Mouse (Mus musculus) mammary gland, adult 2 months (tissue): ENCODE results near the gene Dda1. TPM values are rescaled to one million over a fixed set of nuclear protein-coding genes. Genes with fewer than 3 reads are reported as not detected.

Experiments used
- polyA plus RNA-seq: library from polyadenylated mRNA; depleted of rRNA; stranded (reverse); fragments of >200 nt; gene quantifications from 2 replicates; pipeline ENCODE4 v1.2.3, GENCODE M21; 2012; ENCODE audit warnings: low replicate concordance; rRNA removed

Gene Dda1
- polyA plus RNA-seq: 103 and 108 TPM in 2 replicates

GRCm38 (mm10) chr8:71468916-71469315, at the start of gene Dda1:
Gene Dda1 (plus strand): TSS chr8:71469199.

GRCm38 (mm10) chr8:71463188-71464033, 5.6 kb upstream of the Dda1 start, which contains the start of gene Abhd8:
Gene Abhd8 (minus strand): TSS chr8:71463655.

GRCm38 (mm10) chr8:71464513-71465500, 4.2 kb upstream of the Dda1 start, which contains the start of gene Mrpl34:
Gene Mrpl34 (plus strand): TSS chr8:71464959.

DNA sequence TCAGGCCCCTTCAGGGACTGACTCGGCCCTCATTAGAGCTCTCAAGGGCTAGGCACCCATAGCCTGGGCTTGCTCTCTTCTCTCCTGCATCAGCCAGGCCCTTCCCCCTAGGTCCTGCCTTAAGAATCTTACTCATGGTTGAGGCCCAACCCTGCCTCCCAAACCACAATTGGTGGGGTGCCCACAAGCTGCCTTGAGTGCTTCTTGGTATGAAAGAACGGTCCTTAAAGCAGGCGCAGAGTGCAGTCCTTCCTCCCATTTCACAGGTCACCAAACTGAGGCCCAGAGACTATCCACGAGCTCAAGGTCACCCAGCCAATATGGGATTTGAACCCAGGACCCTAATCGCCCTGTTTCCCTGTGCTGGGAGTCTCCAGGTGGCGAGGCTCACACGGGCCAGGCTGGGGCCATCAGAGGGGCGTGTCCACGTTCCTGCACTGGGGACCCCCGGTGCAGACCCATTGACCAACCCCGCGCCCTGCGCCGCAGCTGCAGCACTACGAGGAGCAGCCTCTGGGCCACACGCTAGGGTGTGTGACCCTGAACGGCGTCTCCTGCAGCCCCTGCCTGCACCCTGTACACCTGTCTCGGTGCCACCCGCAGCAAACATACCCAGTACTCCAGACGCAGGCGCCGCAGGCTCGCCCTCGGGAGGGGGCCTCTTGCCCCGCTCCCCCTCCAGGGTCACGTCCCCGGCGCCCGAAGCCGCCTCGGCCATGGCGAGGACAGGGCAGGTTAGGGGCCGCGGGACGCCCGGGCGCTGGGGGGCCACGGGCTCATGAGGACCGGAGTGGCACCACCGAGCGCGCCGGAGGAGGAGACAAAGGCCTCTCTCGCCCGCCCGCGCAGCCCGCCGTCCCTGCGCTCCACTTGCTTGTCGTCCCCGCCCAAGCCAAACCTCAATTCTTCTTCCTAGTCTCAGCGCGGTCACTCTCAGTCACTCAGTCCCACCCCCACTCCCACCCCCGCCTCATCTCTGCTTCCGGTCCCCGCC, 16.4 kb downstream of the Dda1 start, which contains the start of gene Ano8:
TSS of gene Ano8 (minus strand) at position 822 of the 994 bp plus-strand sequence.

DNA sequence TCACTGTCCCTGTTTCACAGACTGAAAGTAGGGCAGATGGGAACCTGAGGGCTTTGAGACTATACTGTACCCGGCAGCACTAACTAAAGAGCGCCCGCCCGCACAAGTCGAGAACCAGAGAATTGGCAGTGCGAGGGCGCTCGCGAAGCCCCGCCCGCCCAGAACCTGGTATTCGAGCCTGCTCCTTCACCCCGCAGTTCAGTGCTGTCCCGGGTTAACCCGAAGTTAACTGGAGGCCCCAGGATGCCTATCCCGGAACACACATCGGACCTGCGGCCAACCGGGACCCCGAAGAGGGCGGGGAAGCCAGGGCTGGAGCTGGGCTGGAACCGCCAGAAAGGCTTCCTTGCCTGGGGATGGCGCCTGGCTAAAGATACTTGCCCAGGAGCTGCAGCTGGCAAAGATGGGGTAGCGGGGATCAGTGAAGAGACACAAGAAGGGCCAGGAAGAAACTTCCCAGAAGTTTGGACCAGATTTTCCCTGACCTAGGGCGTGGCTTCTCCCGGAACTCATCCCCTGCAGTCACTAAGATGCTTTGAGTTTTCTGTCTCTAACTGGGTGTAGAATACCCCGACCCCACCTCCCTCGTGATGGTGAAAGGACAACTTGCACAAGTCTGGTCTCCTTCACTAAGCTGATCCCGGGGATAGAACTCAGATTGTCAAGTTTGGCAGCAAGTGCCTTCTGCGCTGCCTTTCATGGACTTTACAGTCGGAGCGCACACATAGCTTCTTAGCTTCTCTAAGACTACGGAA, 18.9 kb downstream of the Dda1 start, which contains the start of gene Gtpbp3:
TSS of gene Gtpbp3 (plus strand) at position 413 of the 755 bp plus-strand sequence.

DNA sequence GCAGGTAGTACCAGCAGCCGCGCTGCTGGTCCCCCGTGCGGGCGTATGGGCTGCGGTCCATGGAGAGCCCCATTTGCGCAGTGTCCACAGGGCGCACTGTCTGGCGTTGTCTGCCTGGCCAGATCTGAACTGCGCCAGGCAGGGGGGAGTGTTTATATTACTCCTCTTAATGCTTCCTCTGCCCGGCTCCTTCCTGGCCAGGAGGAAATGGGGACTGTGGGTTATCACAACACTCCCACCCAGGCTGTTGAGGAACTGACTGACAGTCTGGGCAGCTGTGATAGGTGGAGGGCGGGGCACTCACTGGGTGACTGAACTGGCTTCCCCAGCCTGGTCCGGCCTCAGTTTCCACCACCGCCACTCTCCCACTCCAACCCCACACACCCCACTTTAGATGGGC, 42.6 kb downstream of the Dda1 start, which contains the start of gene Plvap:
TSS of gene Plvap (minus strand) at position 109 of the 400 bp plus-strand sequence.

DNA sequence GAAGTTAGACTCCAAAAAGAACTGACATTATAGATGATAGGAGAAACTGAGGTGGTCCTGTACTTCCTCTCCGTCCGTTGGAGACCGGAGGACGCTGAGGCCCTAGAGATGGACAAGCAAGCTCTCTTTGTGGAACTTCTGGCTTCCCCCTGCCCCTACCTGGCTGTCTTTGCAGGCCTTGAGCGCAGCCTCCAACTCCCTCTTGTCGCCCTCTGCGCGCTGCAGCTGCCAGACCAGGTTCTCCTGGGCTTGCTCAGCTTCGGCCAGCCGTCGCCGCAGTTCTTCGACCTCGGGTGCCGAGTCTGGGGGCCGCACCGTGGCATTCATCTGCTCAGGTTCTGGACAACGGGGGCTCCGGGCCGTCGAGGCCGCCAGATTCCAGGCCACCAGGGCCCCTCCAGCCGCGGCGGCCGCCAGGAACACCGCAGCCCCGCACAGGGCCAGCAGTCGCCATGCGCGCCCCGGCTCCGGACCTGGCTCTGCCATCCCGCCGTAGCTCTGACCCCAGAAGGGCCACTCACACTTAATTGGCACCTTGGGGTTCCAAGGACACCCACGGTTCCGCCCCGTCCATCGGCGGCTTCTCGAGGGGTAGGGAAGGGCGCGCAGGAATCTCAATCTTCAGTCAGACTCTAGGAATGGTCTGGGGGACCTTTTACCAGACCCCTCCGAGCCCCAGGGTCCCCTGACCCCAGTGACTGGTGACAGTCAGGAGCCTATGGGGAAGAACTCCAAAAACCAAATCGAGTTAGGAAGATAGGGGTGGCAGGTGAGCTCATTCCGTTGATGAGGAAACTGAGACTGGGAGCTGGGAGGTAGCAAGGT, 56.4 kb downstream of the Dda1 start, which contains the start of gene Ccdc194:
TSS of gene Ccdc194 (minus strand) at position 486 of the 825 bp plus-strand sequence.

Other genes with a start within 250 kb of the Dda1 start
- 24.5 and 47.1 TPM in 2 replicates for gene Myo9b, start 196.5 kb upstream of the Dda1 start, polyA plus RNA-seq
- 5.6 and 6.6 TPM in 2 replicates for gene Haus8, start 196.3 kb upstream of the Dda1 start, polyA plus RNA-seq
- 109 and 116 TPM in 2 replicates for gene Use1, start 102.4 kb upstream of the Dda1 start, polyA plus RNA-seq
- gene Ocel1, start 97.9 kb upstream of the Dda1 start, polyA plus RNA-seq: 13.0 and 27.0 TPM in 2 replicates
- 95.9 and 259 TPM in 2 replicates for gene Nr2f6, start 87.2 kb upstream of the Dda1 start, polyA plus RNA-seq
- 70.7 and 71.1 TPM in 2 replicates for gene Ushbp1, start 73.4 kb upstream of the Dda1 start, polyA plus RNA-seq
- 123 and 158 TPM in 2 replicates for gene Babam1, start 72.3 kb upstream of the Dda1 start, polyA plus RNA-seq
- gene Ankle1, start 63.2 kb upstream of the Dda1 start, polyA plus RNA-seq: 1.8 and 3.0 TPM in 2 replicates
- gene Abhd8, start 5.5 kb upstream of the Dda1 start, polyA plus RNA-seq: 39.7 and 88.0 TPM in 2 replicates
- 109 and 185 TPM in 2 replicates for gene Mrpl34, start 4.2 kb upstream of the Dda1 start, polyA plus RNA-seq
- 20.8 and 48.1 TPM in 2 replicates for gene Ano8, start 16.8 kb downstream of the Dda1 start, polyA plus RNA-seq
- gene Gtpbp3, start 18.9 kb downstream of the Dda1 start, polyA plus RNA-seq: 27.0 and 51.9 TPM in 2 replicates
- gene Plvap, start 42.6 kb downstream of the Dda1 start, polyA plus RNA-seq: 191 and 472 TPM in 2 replicates
- gene Ccdc194, start 56.5 kb downstream of the Dda1 start, polyA plus RNA-seq: 0.23 TPM in 1 of 2 replicates, not detected in the other
- 243 and 517 TPM in 2 replicates for gene Bst2, start 68.3 kb downstream of the Dda1 start, polyA plus RNA-seq
- 101 and 186 TPM in 2 replicates for gene Mvb12a, start 73.7 kb downstream of the Dda1 start, polyA plus RNA-seq
- gene Tmem221, start 89.7 kb downstream of the Dda1 start, polyA plus RNA-seq: 3.2 and 6.8 TPM in 2 replicates
- 0.63 and 0.92 TPM in 2 replicates for gene Nxnl1, start 97.4 kb downstream of the Dda1 start, polyA plus RNA-seq
- gene Slc27a1, start 99.7 kb downstream of the Dda1 start, polyA plus RNA-seq: 854 and 1,064 TPM in 2 replicates
- 137 and 341 TPM in 2 replicates for gene Pgls, start 123.0 kb downstream of the Dda1 start, polyA plus RNA-seq
- 7.2 and 22.1 TPM in 2 replicates for gene Fam129c, start 128.4 kb downstream of the Dda1 start, polyA plus RNA-seq
- 159 and 238 TPM in 2 replicates for gene Colgalt1, start 141.8 kb downstream of the Dda1 start, polyA plus RNA-seq
- 1.2 and 1.5 TPM in 2 replicates for gene Unc13a, start 202.6 kb downstream of the Dda1 start, polyA plus RNA-seq
- gene Jak3, start 207.1 kb downstream of the Dda1 start, polyA plus RNA-seq: 54.2 and 110 TPM in 2 replicates
- gene Insl3, start 220.0 kb downstream of the Dda1 start, polyA plus RNA-seq: 45.3 and 91.7 TPM in 2 replicates
- 18.6 and 33.3 TPM in 2 replicates for gene B3gnt3, start 232.6 kb downstream of the Dda1 start, polyA plus RNA-seq